Mouse (Mus musculus) megakaryocyte, adult 5-6 weeks (primary cell): ENCODE results near the gene Whrn. TPM values are rescaled to one million over a fixed set of nuclear protein-coding genes. Genes with fewer than 3 reads are reported as not detected.

Source experiments
- ATAC-seq: 2 replicates; pipeline ENCODE4 v1.8.0; 2016; ENCODE audit warnings: mild to moderate bottlenecking, inconsistent platforms; ENCODE audit not compliant: poor library complexity, severe bottlenecking
- total RNA-seq, 2 experiments: library from RNA; stranded (forward) in 1 of 2; stranded (reverse) in 1 of 2; fragments of 153-499, 151-499 nt in 1 of 2; fragments of 221-1000, 200-1000 nt in 1 of 2; gene quantifications; 2 replicates each; pipeline versions ENCODE4 v1.2.3 to v1.2.4; 2015 to 2017

Whrn gene
- total RNA-seq, 2 experiments from 2014 or later, result 0.07 to 0.45 TPM

DNA sequence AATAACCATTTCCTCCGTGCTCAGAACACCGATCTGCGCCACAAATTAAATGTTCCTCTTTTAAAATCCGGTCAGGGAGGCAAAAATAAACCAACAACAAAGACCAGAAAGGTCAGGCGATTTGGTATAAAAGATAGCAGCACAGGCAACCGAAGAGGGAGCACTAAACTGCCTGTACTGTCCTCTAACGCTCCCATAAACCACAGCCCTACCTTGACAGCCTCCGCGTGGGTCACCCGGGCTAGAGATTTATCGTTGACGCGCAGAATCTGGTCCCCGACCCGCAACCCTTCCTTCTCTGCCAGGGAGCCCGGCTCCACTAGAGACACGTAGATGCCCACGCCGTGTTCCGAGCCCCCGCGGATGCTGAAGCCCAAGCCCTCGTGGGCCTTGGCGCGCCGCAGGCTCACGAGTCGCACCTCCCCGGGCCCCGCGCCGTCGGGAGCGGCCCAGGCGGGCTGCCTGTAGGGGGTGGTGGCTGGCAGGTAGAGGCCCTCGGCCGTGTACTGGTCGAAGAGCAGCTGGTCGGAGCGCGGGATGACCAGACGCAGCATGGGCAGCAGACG, 1.3 kb downstream of the Whrn start:
- ATAC-seq, result no peak

- ATAC-seq, result no peak
These were observed 2.3 kb downstream of the Whrn start for GRCm38 (mm10) chr4:63493351-63494121.

DNA sequence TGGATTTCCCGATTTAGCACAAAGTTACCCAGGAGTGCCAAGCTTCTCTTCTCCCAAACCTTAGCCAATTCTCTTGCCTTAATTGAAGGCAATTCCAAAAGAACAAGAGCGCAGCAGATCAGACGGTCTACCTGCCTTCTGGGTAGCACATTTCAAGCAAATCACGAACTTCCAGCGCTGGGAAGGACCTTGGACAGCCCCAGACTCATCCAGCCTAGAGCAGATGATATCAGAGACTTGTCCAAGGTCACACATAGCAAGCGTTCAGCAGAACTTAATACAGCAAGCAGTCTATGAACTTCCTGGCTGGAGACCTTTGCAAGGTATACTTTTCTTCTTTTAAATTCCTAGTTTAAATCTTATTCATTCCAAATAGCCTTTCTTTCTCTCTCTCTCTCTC, 4.3 kb downstream of the Whrn start:
- no peak for ATAC-seq

DNA sequence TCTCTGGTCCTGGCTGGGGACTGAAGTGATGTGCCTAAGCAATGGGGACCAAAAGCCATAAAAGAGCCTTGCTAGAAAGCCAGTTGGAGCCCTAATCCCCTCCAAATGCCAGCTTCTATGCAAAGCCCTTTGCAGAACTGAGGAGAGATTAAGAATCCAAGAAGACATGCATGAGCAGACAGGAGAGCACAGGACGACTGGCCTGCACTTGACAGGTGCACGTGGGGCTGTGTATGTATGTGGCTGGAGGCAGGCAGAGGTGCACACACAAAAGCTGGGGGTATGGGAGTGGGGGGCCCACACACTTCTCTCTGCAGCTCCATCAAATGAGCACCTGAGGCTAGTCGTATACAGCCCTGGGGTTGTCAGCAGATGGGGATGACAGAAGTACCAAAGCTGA, 5.6 kb downstream of the Whrn start:
- no peak for ATAC-seq

GRCm38 (mm10) chr4:63489676-63490075, 6.1 kb downstream of the Whrn start:
- ATAC-seq, result no peak

- ATAC-seq, result no peak
These were observed 7.9 kb downstream of the Whrn start for GRCm38 (mm10) chr4:63487916-63488315.

GRCm38 (mm10) chr4:63487256-63487655, 8.5 kb downstream of the Whrn start:
- no peak for ATAC-seq

GRCm38 (mm10) chr4:63486523-63486922, 9.3 kb downstream of the Whrn start:
- ATAC-seq, result no peak

GRCm38 (mm10) chr4:63483741-63484140, 12.1 kb downstream of the Whrn start:
- ATAC-seq, result no peak

- ATAC-seq, result no peak
These were observed 15.0 kb downstream of the Whrn start for GRCm38 (mm10) chr4:63480845-63481167.

- ATAC-seq, result peak; percentile 81
These were observed 15.5 kb downstream of the Whrn start for GRCm38 (mm10) chr4:63480098-63480844.

- ATAC-seq, result no peak
These were observed 17.8 kb downstream of the Whrn start for GRCm38 (mm10) chr4:63478036-63478435.

DNA sequence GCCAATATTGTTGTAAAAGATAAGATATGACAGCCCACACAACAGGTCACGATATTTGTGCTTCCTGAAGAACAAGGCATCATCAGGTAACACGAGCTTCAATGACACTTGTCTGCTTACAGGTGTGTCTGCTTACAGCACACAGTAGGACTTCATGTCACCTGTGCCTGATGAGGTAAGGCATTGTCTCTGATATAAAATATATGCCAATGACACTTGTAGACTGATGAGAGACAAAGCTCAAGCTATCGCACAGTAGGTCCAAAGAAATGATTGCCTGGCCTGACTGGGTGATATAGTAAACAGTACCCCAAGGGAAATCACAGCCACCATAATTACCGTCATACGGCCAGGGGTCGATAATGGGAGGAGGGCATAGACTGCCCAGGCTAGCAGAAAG, 18.9 kb downstream of the Whrn start:
- ATAC-seq, result no peak

DNA sequence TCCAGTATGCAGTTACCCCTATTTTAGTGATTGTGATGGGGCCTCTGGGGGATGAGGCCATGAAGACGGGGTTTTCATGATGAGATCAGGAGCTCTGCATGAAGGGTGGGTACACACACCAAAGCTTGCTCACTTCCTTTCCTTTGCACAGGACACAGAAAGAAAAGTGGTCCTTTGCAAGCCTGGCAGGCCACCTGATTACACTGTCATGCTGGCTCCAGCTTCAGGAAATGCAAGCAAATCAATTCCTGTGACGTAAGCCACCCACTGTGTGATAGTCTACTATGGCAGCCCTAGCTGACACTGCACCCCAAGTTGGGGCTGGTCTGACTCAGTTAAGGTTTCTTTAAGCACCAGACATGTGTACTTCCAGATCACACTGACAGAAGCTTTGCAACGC, 20.6 kb downstream of the Whrn start:
- no peak for ATAC-seq

- ATAC-seq, result no peak
These were observed 21.4 kb downstream of the Whrn start for GRCm38 (mm10) chr4:63474439-63474838.

DNA sequence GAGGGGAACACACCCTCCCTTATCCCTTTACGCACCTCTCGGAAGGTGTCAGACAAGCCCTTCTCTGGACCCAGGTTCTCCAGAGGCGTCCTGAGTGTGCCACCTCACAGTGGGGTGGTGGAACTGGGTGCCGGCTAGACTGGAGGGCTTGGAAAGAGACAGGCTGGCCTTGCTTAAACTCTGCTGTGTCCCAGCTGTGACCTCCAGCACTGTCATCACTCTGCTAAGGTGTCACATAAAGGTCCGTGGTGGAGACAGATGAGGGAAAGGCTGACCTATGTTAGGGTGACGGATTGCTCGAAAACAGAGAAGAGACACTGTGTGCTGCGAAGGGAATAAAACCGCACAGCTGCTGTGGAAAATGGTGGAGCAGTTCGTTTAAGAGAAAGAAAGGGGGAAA, 28.5 kb downstream of the Whrn start:
- no peak for ATAC-seq

DNA sequence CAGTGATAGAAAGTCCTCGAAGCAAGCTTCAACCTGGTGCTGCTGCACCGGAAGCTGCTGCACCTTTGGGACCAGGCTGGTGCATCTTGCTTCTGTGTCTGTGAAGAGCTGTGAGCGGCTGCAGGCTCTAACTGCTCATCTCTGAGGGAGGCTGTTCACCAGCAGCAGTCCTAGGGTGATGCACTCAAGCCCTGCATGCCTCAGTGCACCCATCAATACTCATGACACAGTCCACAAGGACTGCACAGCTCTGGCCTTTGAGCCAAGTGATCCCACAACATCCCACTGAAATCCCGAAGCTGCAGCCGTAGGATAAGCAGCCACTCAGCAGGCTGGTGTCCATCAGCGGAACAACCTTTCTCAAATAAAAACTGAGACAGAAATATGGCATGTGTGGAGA, 29.6 kb downstream of the Whrn start:
- no peak for ATAC-seq

- ATAC-seq, result no peak
These were observed 34.8 kb downstream of the Whrn start for GRCm38 (mm10) chr4:63460876-63461525.

- ATAC-seq, result no peak
These were observed 36.5 kb downstream of the Whrn start for GRCm38 (mm10) chr4:63459141-63459789.

DNA sequence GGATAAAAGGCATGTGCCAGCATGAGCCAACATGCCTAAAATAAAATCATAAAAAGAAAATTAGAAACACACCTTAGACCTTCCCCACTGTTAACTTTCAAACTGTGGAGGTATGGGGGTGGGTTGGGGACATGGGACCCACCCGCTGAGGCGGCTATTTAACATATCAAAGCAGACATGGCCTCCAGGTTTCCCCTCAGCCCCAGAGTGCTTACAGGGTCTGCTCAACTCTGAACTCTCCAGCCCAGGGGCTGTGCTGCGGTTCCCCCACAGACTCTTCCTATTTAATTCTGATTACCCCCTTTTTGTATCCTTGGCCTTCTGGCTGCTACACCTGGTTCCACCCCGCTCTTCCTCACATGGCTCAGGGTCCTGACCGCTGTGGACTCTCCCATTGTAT, 39.2 kb downstream of the Whrn start:
- no peak for ATAC-seq

- no peak for ATAC-seq
These were observed 41.8 kb downstream of the Whrn start for GRCm38 (mm10) chr4:63453939-63454513.
